Mouse (Mus musculus): Measurements from ENCODE around the gene Susd2. TPM values are rescaled to one million over a fixed set of nuclear protein-coding genes. Genes with fewer than 3 reads are reported as not detected.

Gene Susd2
- polyA plus RNA-seq (2014; fragmentation: Illumina TruSeq; extraction: RNeasy Lipid Tissue Mini Kit (QIAGEN cat#74804); ENCODE audit: low read depth, low replicate concordance) = 1.7 TPM

DNA sequence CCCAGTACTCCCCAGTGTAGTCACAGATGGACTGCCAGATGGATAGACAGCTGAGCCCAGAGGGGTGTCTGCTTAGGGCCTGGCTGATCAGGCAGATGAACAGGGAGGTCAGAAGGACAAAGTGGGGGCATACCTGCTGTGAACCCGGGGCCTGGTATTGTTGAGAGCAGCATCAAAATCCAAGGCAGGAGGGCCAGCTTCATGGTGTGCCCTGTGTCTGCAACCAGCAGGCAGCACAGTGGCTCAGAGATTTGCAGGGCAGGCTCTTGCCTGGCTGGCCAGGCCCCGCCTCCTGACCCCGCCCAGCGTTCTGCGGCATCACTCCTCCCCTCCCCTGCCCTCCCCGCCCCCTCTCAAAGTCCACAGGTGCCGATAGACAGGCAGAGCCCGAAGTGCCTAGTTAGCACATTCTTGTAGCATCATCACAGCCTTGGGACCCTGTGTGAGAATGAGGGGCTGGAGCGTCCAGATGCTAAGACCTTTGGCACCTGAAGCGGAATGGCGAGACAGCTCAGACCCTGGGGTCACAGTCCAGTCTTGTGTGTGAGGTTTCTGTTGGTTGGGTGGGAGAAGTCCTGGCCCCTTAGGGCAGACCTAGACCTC is at the start of gene Susd2:
Susd2 (minus strand) TSS at position 268 of the 603 bp plus-strand sequence.

DNA sequence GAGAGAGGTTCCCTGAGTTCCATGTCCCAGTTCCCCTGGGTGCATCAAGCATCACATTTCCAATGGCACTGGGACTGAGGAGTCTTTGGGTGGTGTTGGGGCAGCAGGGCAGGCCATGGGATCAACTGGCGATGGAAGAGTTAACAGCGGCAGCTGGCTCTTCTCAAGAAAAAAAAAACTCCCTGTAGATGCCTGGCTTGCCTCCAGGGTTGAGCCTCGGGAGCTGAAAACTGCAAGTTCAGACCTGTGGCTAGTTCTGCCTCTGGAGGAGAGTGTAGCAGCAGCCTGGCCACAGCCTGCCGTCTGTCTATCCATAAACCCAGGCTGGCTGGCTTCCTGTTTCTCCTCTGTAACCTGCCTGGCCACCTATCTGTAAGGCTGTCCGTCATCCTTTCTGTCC is 54.7 kb downstream of the Susd2 start, which contains the start of gene Ggt5:
Ggt5 (plus strand) TSS at position 212 of the 400 bp plus-strand sequence.

Other genes with a start within 250 kb of the Susd2 start
- gene Upb1, start 242.9 kb downstream of the Susd2 start, polyA plus RNA-seq (2014; fragmentation: Illumina TruSeq; extraction: RNeasy Lipid Tissue Mini Kit (QIAGEN cat#74804); ENCODE audit: low read depth, low replicate concordance) = 4.2 TPM
- gene Snrpd3, start 126.5 kb downstream of the Susd2 start, polyA plus RNA-seq (2014; fragmentation: Illumina TruSeq; extraction: RNeasy Lipid Tissue Mini Kit (QIAGEN cat#74804); ENCODE audit: low read depth, low replicate concordance) = 12.8 TPM
- gene Gucd1, start 126.0 kb downstream of the Susd2 start, polyA plus RNA-seq (2014; fragmentation: Illumina TruSeq; extraction: RNeasy Lipid Tissue Mini Kit (QIAGEN cat#74804); ENCODE audit: low read depth, low replicate concordance) = 18.4 TPM
- 1.4 TPM for gene Lrrc75b, start 83.7 kb downstream of the Susd2 start, polyA plus RNA-seq (2014; fragmentation: Illumina TruSeq; extraction: RNeasy Lipid Tissue Mini Kit (QIAGEN cat#74804); ENCODE audit: low read depth, low replicate concordance)
- gene Ggt1, start 82.4 kb downstream of the Susd2 start, polyA plus RNA-seq (2014; fragmentation: Illumina TruSeq; extraction: RNeasy Lipid Tissue Mini Kit (QIAGEN cat#74804); ENCODE audit: low read depth, low replicate concordance) = not detected
- gene Ggt5, start 54.7 kb downstream of the Susd2 start, polyA plus RNA-seq (2014; fragmentation: Illumina TruSeq; extraction: RNeasy Lipid Tissue Mini Kit (QIAGEN cat#74804); ENCODE audit: low read depth, low replicate concordance) = 0.57 TPM
- gene Cabin1, start 120.3 kb upstream of the Susd2 start, polyA plus RNA-seq (2014; fragmentation: Illumina TruSeq; extraction: RNeasy Lipid Tissue Mini Kit (QIAGEN cat#74804); ENCODE audit: low read depth, low replicate concordance) = 4.6 TPM
- 1.3 TPM for gene Ddt, start 129.4 kb upstream of the Susd2 start, polyA plus RNA-seq (2014; fragmentation: Illumina TruSeq; extraction: RNeasy Lipid Tissue Mini Kit (QIAGEN cat#74804); ENCODE audit: low read depth, low replicate concordance)
- not detected for gene Gm20441, start 136.9 kb upstream of the Susd2 start, polyA plus RNA-seq (2014; fragmentation: Illumina TruSeq; extraction: RNeasy Lipid Tissue Mini Kit (QIAGEN cat#74804); ENCODE audit: low read depth, low replicate concordance)
- 56.7 TPM for gene Gstt3, start 137.4 kb upstream of the Susd2 start, polyA plus RNA-seq (2014; fragmentation: Illumina TruSeq; extraction: RNeasy Lipid Tissue Mini Kit (QIAGEN cat#74804); ENCODE audit: low read depth, low replicate concordance)
- 4.0 TPM for gene Gstt1, start 154.6 kb upstream of the Susd2 start, polyA plus RNA-seq (2014; fragmentation: Illumina TruSeq; extraction: RNeasy Lipid Tissue Mini Kit (QIAGEN cat#74804); ENCODE audit: low read depth, low replicate concordance)
- not detected for gene Gstt4, start 178.5 kb upstream of the Susd2 start, polyA plus RNA-seq (2014; fragmentation: Illumina TruSeq; extraction: RNeasy Lipid Tissue Mini Kit (QIAGEN cat#74804); ENCODE audit: low read depth, low replicate concordance)
- 13.0 TPM for gene Gstt2, start 193.4 kb upstream of the Susd2 start, polyA plus RNA-seq (2014; fragmentation: Illumina TruSeq; extraction: RNeasy Lipid Tissue Mini Kit (QIAGEN cat#74804); ENCODE audit: low read depth, low replicate concordance)
- gene Mif, start 216.2 kb upstream of the Susd2 start, polyA plus RNA-seq (2014; fragmentation: Illumina TruSeq; extraction: RNeasy Lipid Tissue Mini Kit (QIAGEN cat#74804); ENCODE audit: low read depth, low replicate concordance) = not detected
- not detected for gene Derl3, start 249.4 kb upstream of the Susd2 start, polyA plus RNA-seq (2014; fragmentation: Illumina TruSeq; extraction: RNeasy Lipid Tissue Mini Kit (QIAGEN cat#74804); ENCODE audit: low read depth, low replicate concordance)

Data from sigmoid colon, adult 10 weeks (tissue).